Mouse (Mus musculus) ES-Bruce4 (cell line): ENCODE measurements around the gene Exoc3l. TPM values are rescaled to one million over a fixed set of nuclear protein-coding genes. Genes with fewer than 3 reads are reported as not detected.

ENCODE experiments used
- H3K27ac ChIP-seq: 2 replicates; pipeline ENCODE4 v1.5.1; 2012; ENCODE audit warnings: low read length, inconsistent platforms; ENCODE audit not compliant: insufficient read depth
- H3K27me3 ChIP-seq: 2 replicates; pipeline ENCODE4 v1.6.1; 2012; ENCODE audit warnings: mild to moderate bottlenecking, low read length, inconsistent platforms; ENCODE audit not compliant: control insufficient read depth, poor library complexity, insufficient read depth, severe bottlenecking
- H3K36me3 ChIP-seq: 2 replicates; pipeline ENCODE4 v1.6.1; 2012; ENCODE audit warnings: inconsistent platforms, mild to moderate bottlenecking, low read length, moderate library complexity; ENCODE audit not compliant: control insufficient read depth, poor library complexity, insufficient read depth, severe bottlenecking
- H3K4me1 ChIP-seq: one replicate; pipeline ENCODE4 v1.8.1; 2011; ENCODE audit warnings: low read length; ENCODE audit not compliant: control insufficient read depth, insufficient read depth
- H3K4me3 ChIP-seq: 2 replicates; pipeline ENCODE4 v1.5.1; 2011; ENCODE audit warnings: low read depth, mild to moderate bottlenecking, low read length
- H3K9ac ChIP-seq: 2 replicates; pipeline ENCODE4 v1.6.1; 2012; ENCODE audit warnings: low read depth, mild to moderate bottlenecking, inconsistent platforms; ENCODE audit not compliant: poor library complexity, severe bottlenecking
- H3K9me3 ChIP-seq: replicated peaks from 2 replicates; pipeline ENCODE4 v1.6.1; 2012; ENCODE audit warnings: mild to moderate bottlenecking, low read length, inconsistent platforms; ENCODE audit not compliant: control insufficient read depth, poor library complexity, insufficient read depth, severe bottlenecking
- CTCF ChIP-seq: IDR thresholded peaks from one replicate; pipeline ENCODE4 v1.8.1; 2011; ENCODE audit warnings: low read depth, low read length
- EP300 ChIP-seq: IDR thresholded peaks from 2 replicates; pipeline ENCODE4 v1.6.1; 2011; ENCODE audit warnings: low read depth, low read length; ENCODE audit not compliant: insufficient read depth
- POLR2A ChIP-seq: IDR thresholded peaks from one replicate; pipeline ENCODE4 v1.8.1; 2011; ENCODE audit warnings: low read length; ENCODE audit not compliant: insufficient read depth
- polyA plus RNA-seq: library from polyadenylated mRNA; stranded (reverse); fragments of >200 nt; gene quantifications from 2 replicates; pipeline ENCODE4 v1.2.4, GENCODE M21; 2011; ENCODE audit warnings: low read depth; ENCODE audit not compliant: missing spikeins, insufficient read depth, insufficient read length

Gene Exoc3l
- polyA plus RNA-seq, 1 experiment, result 2.3 TPM

DNA sequence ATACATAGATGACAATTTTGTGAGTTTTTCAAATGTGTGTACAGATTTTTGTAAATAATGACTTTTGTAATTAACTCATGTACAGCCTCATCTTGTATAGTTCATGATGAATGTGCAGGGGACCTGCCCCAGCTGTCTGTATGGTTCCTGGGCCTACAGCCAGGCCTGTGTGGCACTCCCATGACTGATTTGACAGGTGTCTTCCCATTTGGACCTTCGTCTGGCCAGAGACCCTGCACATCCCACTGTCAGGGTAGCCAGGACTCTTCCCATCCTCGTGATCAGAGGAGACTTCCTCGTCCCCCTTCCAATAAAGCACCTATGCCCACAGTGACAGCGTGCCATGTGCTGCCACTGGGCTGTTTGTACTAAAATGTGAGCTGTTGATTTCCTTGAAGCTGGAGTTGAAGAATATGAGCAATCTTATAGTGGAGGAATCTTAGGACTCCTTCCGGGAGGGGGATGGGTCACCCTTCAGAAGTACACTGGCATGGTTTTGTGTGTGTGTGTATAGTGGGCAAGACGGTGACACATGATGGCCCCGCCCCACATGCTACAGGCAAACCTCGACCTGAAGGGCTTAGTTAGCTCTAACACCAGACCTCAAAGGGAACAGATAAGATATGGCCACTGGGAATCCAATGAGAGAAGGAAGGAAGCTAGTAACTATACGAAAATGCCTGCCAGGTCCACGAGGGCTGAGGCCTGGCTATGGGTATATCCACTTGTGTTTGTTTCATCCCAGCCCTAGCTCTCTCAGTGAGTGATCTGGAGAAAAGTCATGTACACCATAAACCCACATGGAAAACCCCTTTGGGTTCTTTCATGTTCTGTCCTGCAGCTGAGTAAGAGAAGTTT, 43.0 kb downstream of the Exoc3l start:
- H3K27ac ChIP-seq, result no peak overlapping the region
- TF ChIP-seq EP300 (no peak), POLR2A (no peak), CTCF (no peak)
- no peaks in the 10 kb centered on the region for H3K27me3 ChIP-seq
- H3K4me3 ChIP-seq, result no peak overlapping the region
- H3K9ac ChIP-seq, result no peak overlapping the region
- no peaks in the 10 kb centered on the region for H3K4me1 ChIP-seq
- no peaks in the 10 kb centered on the region for H3K9me3 ChIP-seq
- H3K36me3 ChIP-seq, result peaks cover 41% of the 10 kb centered on the region

DNA sequence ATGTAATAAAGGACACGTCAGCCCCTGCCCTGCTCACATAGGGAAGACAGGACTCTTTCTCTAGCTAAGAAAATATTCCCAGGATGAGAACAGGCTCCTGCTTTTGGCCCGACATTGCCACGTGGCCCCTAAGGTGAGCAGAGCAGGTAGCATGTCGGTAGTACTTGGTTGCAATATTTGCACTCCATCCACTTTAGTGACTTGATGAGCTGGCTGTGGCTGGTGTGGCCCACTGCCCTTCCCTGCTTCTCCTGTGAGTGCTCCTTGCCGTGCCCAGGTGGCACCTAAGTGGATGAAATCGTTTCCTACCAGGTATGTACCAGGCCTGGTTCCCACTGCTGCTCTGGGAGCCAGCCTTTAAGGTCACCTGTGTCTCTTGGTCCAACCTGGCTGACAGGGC, 43.9 kb downstream of the Exoc3l start:
- Histone ChIP-seq H3K9me3 (no peaks in the 10 kb centered on the region), H3K4me1 (no peaks in the 10 kb centered on the region), H3K27me3 (no peaks in the 10 kb centered on the region), H3K27ac (no peak overlapping the region), H3K36me3 (peaks cover 49% of the 10 kb centered on the region), H3K4me3 (no peak overlapping the region), H3K9ac (no peak overlapping the region)
- TF ChIP-seq EP300 (no peak), CTCF (no peak), POLR2A (no peak)

DNA sequence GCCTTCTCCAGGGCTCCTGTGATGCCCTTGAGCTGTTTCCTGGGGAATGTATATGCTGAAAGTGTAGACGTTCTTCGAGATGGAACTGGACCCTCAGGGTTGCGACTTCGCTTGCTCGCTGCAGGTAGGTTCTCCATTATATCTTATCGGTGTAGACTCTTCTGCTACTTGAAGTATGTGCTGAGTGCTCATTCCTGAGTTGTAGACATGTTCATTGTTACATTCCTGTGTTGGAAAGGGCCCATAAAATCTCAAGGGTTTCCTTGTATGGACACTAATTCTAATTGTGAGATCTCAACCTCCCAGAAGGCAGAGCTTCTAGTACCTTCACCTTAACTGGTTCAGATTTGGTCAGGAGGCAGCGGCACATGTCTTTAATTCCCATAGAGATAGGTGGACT, 54.9 kb downstream of the Exoc3l start:
- TF ChIP-seq CTCF (no peak), POLR2A (no peak), EP300 (no peak)
- no peaks in the 10 kb centered on the region for H3K27me3 ChIP-seq
- no peak overlapping the region for H3K27ac ChIP-seq
- H3K9ac ChIP-seq, result no peak overlapping the region
- no peak overlapping the region for H3K4me3 ChIP-seq
- peaks cover 68% of the 10 kb centered on the region for H3K36me3 ChIP-seq
- H3K9me3 ChIP-seq, result no peaks in the 10 kb centered on the region
- H3K4me1 ChIP-seq, result peaks cover 2% of the 10 kb centered on the region

Other genes with a start within 250 kb of the Exoc3l start
- not detected in 2 replicates for gene Ces3a, start 247.5 kb downstream of the Exoc3l start, polyA plus RNA-seq
- gene Ces3b, start 212.3 kb downstream of the Exoc3l start, polyA plus RNA-seq, result not detected in 2 replicates
- not detected in 2 replicates for gene Ces4a, start 164.3 kb downstream of the Exoc3l start, polyA plus RNA-seq
- gene Cbfb, start 125.4 kb downstream of the Exoc3l start, polyA plus RNA-seq, result 77.5 and 85.5 TPM in 2 replicates
- gene D230025D16Rik, start 71.0 kb downstream of the Exoc3l start, polyA plus RNA-seq, result 88.0 and 90.7 TPM in 2 replicates
- 0.37 and 0.67 TPM in 2 replicates for gene B3gnt9, start 40.9 kb downstream of the Exoc3l start, polyA plus RNA-seq
- 4.7 and 5.6 TPM in 2 replicates for gene Tradd, start 31.5 kb downstream of the Exoc3l start, polyA plus RNA-seq
- 1.5 and 1.9 TPM in 2 replicates for gene Fbxl8, start 31.5 kb downstream of the Exoc3l start, polyA plus RNA-seq
- 1.1 and 1.4 TPM in 2 replicates for gene Hsf4, start 26.3 kb downstream of the Exoc3l start, polyA plus RNA-seq
- gene Nol3, start 20.0 kb downstream of the Exoc3l start, polyA plus RNA-seq, result 0.94 and 1.4 TPM in 2 replicates
- 8.2 and 9.4 TPM in 2 replicates for gene 4931428F04Rik, start 6.2 kb downstream of the Exoc3l start, polyA plus RNA-seq
- gene E2f4, start 1.6 kb upstream of the Exoc3l start, polyA plus RNA-seq, result 104 and 109 TPM in 2 replicates
- gene Elmo3, start 9.5 kb upstream of the Exoc3l start, polyA plus RNA-seq, result 13.7 and 15.6 TPM in 2 replicates
- gene Lrrc29, start 30.2 kb upstream of the Exoc3l start, polyA plus RNA-seq, result 1.5 and 1.9 TPM in 2 replicates
- 31.8 and 33.3 TPM in 2 replicates for gene Tmem208, start 30.3 kb upstream of the Exoc3l start, polyA plus RNA-seq
- 13.0 and 15.4 TPM in 2 replicates for gene Fhod1, start 51.9 kb upstream of the Exoc3l start, polyA plus RNA-seq
- 13.7 and 14.7 TPM in 2 replicates for gene Slc9a5, start 52.7 kb upstream of the Exoc3l start, polyA plus RNA-seq
- 2.6 and 3.2 TPM in 2 replicates for gene Plekhg4, start 77.2 kb upstream of the Exoc3l start, polyA plus RNA-seq
- gene Kctd19, start 117.4 kb upstream of the Exoc3l start, polyA plus RNA-seq, result 2.4 and 3.7 TPM in 2 replicates
- gene Lrrc36, start 117.5 kb upstream of the Exoc3l start, polyA plus RNA-seq, result 0.35 and 1.3 TPM in 2 replicates
- gene Tppp3, start 175.4 kb upstream of the Exoc3l start, polyA plus RNA-seq, result 14.4 and 19.0 TPM in 2 replicates
- 6.8 and 9.2 TPM in 2 replicates for gene Zdhhc1, start 200.8 kb upstream of the Exoc3l start, polyA plus RNA-seq
- 0.54 and 0.61 TPM in 2 replicates for gene Hsd11b2, start 222.7 kb upstream of the Exoc3l start, polyA plus RNA-seq